Mouse (Mus musculus) embryonic facial prominence, embryonic 14.5 days (tissue): ENCODE data around the gene 4930453N24Rik. TPM values are rescaled to one million over a fixed set of nuclear protein-coding genes. Genes with fewer than 3 reads are reported as not detected.

Source experiments
- ATAC-seq: fragments of 200-750 bp; cut with Nextera tagmentation; 2 replicates; pipeline ENCODE4 v1.8.0; 2017; ENCODE audit warnings: low read depth, moderate number of reproducible peaks, moderate TSS enrichment
- DNase-seq: peaks from one replicate; pipeline ENCODE4 v3.0.0-alpha.2; 2015; ENCODE audit warnings: low spot score
- H3K27ac ChIP-seq: fragments of 300-500 bp; sonication (generic); replicated peaks from 2 replicates; pipeline ENCODE4 v1.5.1; 2014; ENCODE audit warnings: low read depth, mild to moderate bottlenecking, low read length, moderate library complexity
- H3K27me3 ChIP-seq: fragments of 300-500 bp; sonication (generic); replicated peaks from 2 replicates; pipeline ENCODE4 v1.6.1; 2014; ENCODE audit warnings: low read length; ENCODE audit not compliant: control insufficient read depth, insufficient read depth
- H3K36me3 ChIP-seq: fragments of 300-500 bp; sonication (generic); 2 replicates; pipeline ENCODE4 v1.6.1; 2014; ENCODE audit warnings: low read length, mixed read lengths; ENCODE audit not compliant: control insufficient read depth, insufficient read depth
- H3K4me1 ChIP-seq: fragments of 300-500 bp; sonication (generic); 2 replicates; pipeline ENCODE4 v1.6.1; 2014; ENCODE audit warnings: antibody characterized with exemption, low read length; ENCODE audit not compliant: control insufficient read depth, insufficient read depth
- H3K4me2 ChIP-seq: fragments of 300-500 bp; sonication (generic); 2 replicates; pipeline ENCODE4 v1.6.1; 2014; ENCODE audit warnings: low read depth, mild to moderate bottlenecking, low read length, moderate library complexity, mixed read lengths
- H3K4me3 ChIP-seq: fragments of 300-500 bp; sonication (generic); 2 replicates; pipeline ENCODE4 v1.5.1; 2014; ENCODE audit warnings: low read depth, mild to moderate bottlenecking, low read length
- H3K9ac ChIP-seq: fragments of 300-500 bp; sonication (generic); 2 replicates; pipeline ENCODE4 v1.6.1; 2014; ENCODE audit warnings: low read depth, mild to moderate bottlenecking, low read length, moderate library complexity, mixed read lengths
- H3K9me3 ChIP-seq: fragments of 300-500 bp; sonication (generic); 2 replicates; pipeline ENCODE4 v1.6.1; 2016; ENCODE audit warnings: low read length; ENCODE audit not compliant: control insufficient read depth
- WGBS: fragments of 180-500 bp; shearing (Covaris S2); extraction: QIAGEN DNeasy Blood & Tissue Kit; methylation state at CpG from one replicate; pipeline ENCODE4 v1.1.7; 2014; 5-methylcytosine and 5-hydroxymethylcytosine counted together
- polyA plus RNA-seq: library from polyadenylated mRNA; unstranded; fragments of >200 nt; fragmentation: Nextera tagmentation; extraction: Ambion mirVana; gene quantifications from 2 replicates; pipeline ENCODE4 v1.2.1, GENCODE M21; 2014

Gene 4930453N24Rik
- polyA plus RNA-seq, 1 experiment from 2014 or later: 27.5 TPM

GRCm38 (mm10) chr16:64771431-64771818, 464 bp upstream of the 4930453N24Rik start:
- no peak for ATAC-seq
- DNase-seq: no peak
- H3K4me3 ChIP-seq: peak overlapping the region; percentile 89
- no peak overlapping the region for H3K9ac ChIP-seq
- peak overlapping the region; percentile 86; the same call in 1 of the 2 replicates for H3K27ac ChIP-seq
- H3K9me3 ChIP-seq: no peaks in the 10 kb centered on the region
- H3K27me3 ChIP-seq: no peaks in the 10 kb centered on the region
- WGBS: 73% methylated on average over 2 of the region's 2 CpGs
- peaks cover 3% of the 10 kb centered on the region for H3K4me1 ChIP-seq
- peaks cover 8% of the 10 kb centered on the region; the same call in 1 of the 2 replicates for H3K36me3 ChIP-seq
- H3K4me2 ChIP-seq: peak overlapping the region; percentile 58

DNA sequence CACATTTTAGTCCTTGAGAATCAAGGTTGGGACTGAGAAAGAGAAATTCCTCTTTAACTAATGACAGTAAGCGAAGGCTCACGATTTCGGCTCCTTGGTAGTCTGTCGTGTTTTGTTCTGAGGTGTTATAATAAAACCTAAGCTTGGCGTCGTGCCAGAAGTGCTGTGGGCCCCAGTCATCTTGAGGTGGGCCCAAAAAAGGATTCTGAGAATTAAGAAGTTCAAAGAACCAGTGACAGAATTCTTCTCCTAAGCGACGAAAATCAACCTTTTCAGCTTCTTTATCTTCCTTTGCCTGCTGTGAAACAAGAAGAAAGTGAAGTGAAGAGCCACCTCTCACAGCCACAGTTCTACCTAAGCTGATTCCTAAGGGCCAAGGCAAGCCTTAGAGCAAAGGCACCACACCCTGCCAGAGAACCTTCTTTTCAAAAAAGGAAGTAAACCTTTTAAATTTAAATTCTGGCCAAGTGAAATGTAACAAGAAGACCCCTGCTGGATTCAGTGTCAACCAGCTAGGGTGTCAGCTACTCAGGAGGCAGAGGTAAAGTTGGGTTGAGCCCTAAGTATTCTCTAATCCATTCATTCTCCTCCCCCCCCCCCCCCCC, 4.2 kb downstream of the 4930453N24Rik start:
- H3K36me3 ChIP-seq: peaks cover 44% of the 10 kb centered on the region
- H3K4me1 ChIP-seq: peaks cover 3% of the 10 kb centered on the region
- H3K27me3 ChIP-seq: no peaks in the 10 kb centered on the region
- peaks cover 12% of the 10 kb centered on the region for H3K9me3 ChIP-seq
- DNase-seq (no peak), ATAC-seq (no peak)
- no peak overlapping the region for H3K4me3 ChIP-seq
- no peak overlapping the region for H3K9ac ChIP-seq
- H3K27ac ChIP-seq: no peak overlapping the region
- no peak overlapping the region for H3K4me2 ChIP-seq
- 89% methylated on average over 8 of the region's 8 CpGs for WGBS

GRCm38 (mm10) chr16:64759245-64759626, 11.7 kb downstream of the 4930453N24Rik start:
- Histone ChIP-seq H3K4me1 (no peaks in the 10 kb centered on the region), H3K4me2 (no peak overlapping the region), H3K27ac (no peak overlapping the region), H3K4me3 (no peak overlapping the region), H3K27me3 (no peaks in the 10 kb centered on the region), H3K9ac (no peak overlapping the region), H3K9me3 (peaks cover 11% of the 10 kb centered on the region), H3K36me3 (peaks cover 14% of the 10 kb centered on the region)
- 71% methylated on average over 1 of the region's 1 CpGs for WGBS
- DNase-seq: no peak
- ATAC-seq: no peak

DNA sequence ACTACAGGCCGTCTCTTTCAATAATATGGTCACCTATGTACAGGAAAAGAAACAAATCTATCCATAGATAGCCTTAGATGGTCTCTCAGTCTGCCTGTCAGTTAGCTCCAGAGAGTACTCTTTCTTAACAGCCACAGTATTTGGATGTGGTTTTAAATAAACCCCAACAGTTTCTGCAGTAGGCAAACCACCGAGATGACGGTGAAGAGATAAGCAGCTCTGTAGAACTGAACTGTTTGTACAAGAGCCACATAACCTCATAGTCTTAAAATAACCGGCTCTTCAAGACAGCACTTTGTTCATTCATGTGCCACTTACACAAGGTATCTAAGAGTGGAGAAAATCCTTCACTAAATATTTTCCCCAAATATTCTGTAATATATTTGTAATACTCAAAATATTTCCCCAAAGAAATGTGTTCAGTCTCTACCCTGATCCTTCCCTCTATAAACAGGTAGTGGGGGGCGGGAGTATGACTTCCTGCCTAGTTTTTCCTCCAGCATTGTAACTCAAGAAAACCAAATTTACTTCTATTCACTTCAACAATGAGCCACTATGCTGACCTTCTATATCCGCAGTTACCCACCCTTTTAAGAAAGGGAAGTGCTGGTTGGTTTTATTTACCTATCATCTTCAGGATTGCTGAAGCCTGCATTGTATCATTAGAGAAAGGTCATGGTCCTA, 12.3 kb downstream of the 4930453N24Rik start:
- no peak for ATAC-seq
- Histone ChIP-seq H3K9ac (no peak overlapping the region), H3K27ac (no peak overlapping the region), H3K4me3 (no peak overlapping the region), H3K36me3 (peaks cover 11% of the 10 kb centered on the region), H3K27me3 (no peaks in the 10 kb centered on the region), H3K9me3 (peaks cover 9% of the 10 kb centered on the region), H3K4me2 (no peak overlapping the region), H3K4me1 (no peaks in the 10 kb centered on the region)
- 70% methylated on average over 6 of the region's 6 CpGs for WGBS
- peak; percentile 7 for DNase-seq

- Histone ChIP-seq H3K4me1 (no peaks in the 10 kb centered on the region), H3K9me3 (peaks cover under 1% of the 10 kb centered on the region), H3K27ac (no peak overlapping the region), H3K4me3 (no peak overlapping the region), H3K4me2 (no peak overlapping the region), H3K27me3 (no peaks in the 10 kb centered on the region), H3K9ac (no peak overlapping the region), H3K36me3 (peaks cover 2% of the 10 kb centered on the region)
- DNase-seq: peak; percentile 55
- 77% methylated on average over 7 of the region's 7 CpGs for WGBS
- ATAC-seq: 0 out of 2 replicates have a peak, but pooled peaks have one; percentile 13
Measured at GRCm38 (mm10) chr16:64757666-64758400, 13.1 kb downstream of the 4930453N24Rik start.

DNA sequence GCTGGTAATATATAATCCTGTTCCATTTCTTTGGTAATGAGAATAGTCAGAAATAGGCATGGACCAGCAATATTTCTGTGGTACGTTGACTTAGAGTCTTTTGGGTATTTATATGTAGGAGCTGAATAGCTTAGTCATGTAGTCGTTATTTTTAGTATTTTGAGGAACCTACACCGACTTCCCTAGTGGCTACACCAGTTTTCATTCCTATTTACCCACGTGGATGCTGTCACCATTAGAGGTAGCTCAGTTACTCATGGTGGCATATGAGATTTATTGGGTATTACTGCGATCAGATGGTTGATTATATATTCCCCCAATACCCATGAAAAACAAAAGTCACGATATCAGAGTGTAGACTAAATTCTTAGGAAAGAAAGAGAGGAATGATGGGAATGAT, 14.6 kb downstream of the 4930453N24Rik start:
- Histone ChIP-seq H3K4me1 (no peaks in the 10 kb centered on the region), H3K9ac (no peak overlapping the region), H3K4me3 (no peak overlapping the region), H3K27ac (no peak overlapping the region), H3K9me3 (no peaks in the 10 kb centered on the region; the same call in 1 of the 2 replicates), H3K4me2 (no peak overlapping the region), H3K36me3 (no peaks in the 10 kb centered on the region), H3K27me3 (no peaks in the 10 kb centered on the region)
- ATAC-seq (no peak), DNase-seq (no peak)
- 76% methylated on average over 6 of the region's 6 CpGs for WGBS

GRCm38 (mm10) chr16:64754743-64755139, 16.2 kb downstream of the 4930453N24Rik start:
- ATAC-seq: no peak
- Histone ChIP-seq H3K4me3 (no peak overlapping the region), H3K27me3 (no peaks in the 10 kb centered on the region), H3K27ac (no peak overlapping the region), H3K36me3 (no peaks in the 10 kb centered on the region), H3K9me3 (no peaks in the 10 kb centered on the region; the same call in 1 of the 2 replicates), H3K4me2 (no peak overlapping the region), H3K4me1 (no peaks in the 10 kb centered on the region), H3K9ac (no peak overlapping the region)
- peak; percentile 85 for DNase-seq
- WGBS: 30% methylated on average over 3 of the region's 3 CpGs

DNA sequence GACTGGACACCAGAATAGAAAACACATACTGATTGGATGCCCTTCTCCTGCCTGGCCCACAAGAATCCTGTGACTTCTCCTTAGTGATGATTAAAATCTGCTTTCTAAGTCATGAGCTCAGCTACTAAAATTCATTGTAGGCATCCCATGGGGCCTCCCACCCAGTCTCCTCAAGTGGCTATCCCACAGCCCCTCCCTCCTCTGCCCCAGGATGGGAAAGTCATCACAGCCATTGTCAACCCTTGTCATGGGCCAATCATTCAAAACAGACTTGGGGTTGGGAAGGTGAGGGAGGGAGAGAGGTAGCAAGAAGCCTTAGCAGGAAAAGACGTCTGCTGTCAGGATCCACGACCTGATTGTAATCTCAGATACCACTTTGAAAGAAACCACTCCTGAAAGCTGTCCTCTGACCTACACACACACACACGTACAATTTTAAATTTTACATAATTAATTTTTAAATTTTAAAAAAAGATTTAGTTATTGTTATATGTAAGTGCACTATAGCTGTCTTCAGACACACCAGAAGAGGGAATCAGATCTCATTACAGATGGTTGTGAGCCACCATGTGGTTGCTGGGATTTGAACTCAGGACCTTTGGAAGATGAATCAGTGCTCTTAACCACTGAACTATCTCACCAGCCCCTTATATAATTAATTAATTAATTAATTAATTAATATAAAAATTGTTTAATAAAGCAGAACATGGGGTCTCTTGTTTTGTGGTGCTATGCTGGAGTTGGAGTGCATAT, 16.8 kb downstream of the 4930453N24Rik start:
- ATAC-seq: no peak
- H3K27me3 ChIP-seq: no peaks in the 10 kb centered on the region

More for the DNA sequence above, 16.8 kb downstream of the 4930453N24Rik start:
- no peaks in the 10 kb centered on the region for H3K36me3 ChIP-seq
- no peak overlapping the region for H3K9ac ChIP-seq
- 46% methylated on average over 3 of the region's 3 CpGs for WGBS
- no peak for DNase-seq
- no peaks in the 10 kb centered on the region for H3K4me1 ChIP-seq
- no peak overlapping the region for H3K27ac ChIP-seq
- no peak overlapping the region for H3K4me2 ChIP-seq
- no peaks in the 10 kb centered on the region; the same call in 1 of the 2 replicates for H3K9me3 ChIP-seq
- H3K4me3 ChIP-seq: no peak overlapping the region
